Mouse (Mus musculus): ENCODE results near the gene Atp2b2. TPM values are rescaled to one million over a fixed set of nuclear protein-coding genes. Genes with fewer than 3 reads are reported as not detected.

Atp2b2 gene
- 0.06 TPM for polyA plus RNA-seq (2021)

DNA sequence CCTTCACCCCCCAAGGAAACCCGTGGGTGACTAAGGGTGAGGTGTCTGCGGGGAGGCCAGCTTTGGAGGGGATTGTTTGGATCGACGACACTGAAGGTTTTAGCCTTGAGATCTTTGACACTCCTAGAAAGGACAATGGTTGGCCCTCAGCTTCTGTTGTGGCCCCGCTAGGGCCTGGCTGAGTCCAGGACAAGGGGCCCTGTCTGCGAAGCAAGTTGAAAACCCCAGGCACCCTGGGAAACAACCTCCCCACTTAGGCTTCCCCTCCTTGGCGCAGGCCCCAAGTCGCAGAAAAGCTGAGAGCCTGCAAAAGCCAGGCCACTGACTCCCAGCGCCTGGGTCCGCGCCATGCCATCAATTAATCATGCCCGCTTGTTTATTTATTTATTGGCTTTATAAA, at the start of gene Atp2b2:
Gene Atp2b2 (minus strand): TSS at position 282 of the 400 bp plus-strand sequence.
- peaks cover 43% of the 10 kb centered on the region for H3K27me3 ChIP-seq
- in situ Hi-C loops (cut with MboI; ENCODE audit: low pct_unique_long_range_greater_than_20kb): no loop called here

DNA sequence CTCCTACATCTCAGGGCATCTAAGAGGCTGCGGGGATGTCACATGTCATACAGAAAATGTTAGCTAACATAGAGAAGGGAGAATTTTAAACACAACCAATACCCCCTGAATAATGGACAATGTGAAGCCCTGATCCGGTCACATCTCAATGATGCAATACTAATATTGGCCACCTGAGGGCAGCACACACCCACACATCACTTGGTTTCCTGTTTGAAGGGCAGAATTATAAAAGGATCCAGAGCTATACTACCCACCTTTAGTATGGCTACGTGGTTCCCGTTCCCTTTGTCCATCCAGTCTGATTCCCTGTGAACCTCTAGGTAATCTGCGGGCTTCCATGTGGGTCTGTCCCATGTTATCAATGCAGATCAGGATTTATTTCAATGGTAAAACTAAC, 47.2 kb upstream of the Atp2b2 start:
- POLR2A ChIA-PET: no interaction called here
- in situ Hi-C loops (cut with MboI; ENCODE audit: low pct_unique_long_range_greater_than_20kb): loop anchor here (5.0 kb wide), 1 partner anchor 253 kb away; no protein-coding TSS in a partner anchor
- ATAC-seq: no peak
- CTCF ChIA-PET: interaction anchor here (1.1 kb wide), 1 partner anchor 19 kb away, joined by 3 read pairs; no protein-coding TSS in a partner anchor
- TF ChIP-seq CTCF (IDR thresholded peaks at IDR 0.05): peak; percentile 83
- peaks cover 9% of the 10 kb centered on the region for H3K27me3 ChIP-seq
- no peak for DNase-seq (ENCODE audit: low read depth, low spot score)

More for the DNA sequence above, at the start of gene Atp2b2:
- ChIA-PET POLR2A (no interaction called here), CTCF (no interaction called here)
- DNase-seq (ENCODE audit: low read depth, low spot score) (no peak), ATAC-seq (no peak)
- TF ChIP-seq CTCF (IDR thresholded peaks at IDR 0.05): no peak

DNA sequence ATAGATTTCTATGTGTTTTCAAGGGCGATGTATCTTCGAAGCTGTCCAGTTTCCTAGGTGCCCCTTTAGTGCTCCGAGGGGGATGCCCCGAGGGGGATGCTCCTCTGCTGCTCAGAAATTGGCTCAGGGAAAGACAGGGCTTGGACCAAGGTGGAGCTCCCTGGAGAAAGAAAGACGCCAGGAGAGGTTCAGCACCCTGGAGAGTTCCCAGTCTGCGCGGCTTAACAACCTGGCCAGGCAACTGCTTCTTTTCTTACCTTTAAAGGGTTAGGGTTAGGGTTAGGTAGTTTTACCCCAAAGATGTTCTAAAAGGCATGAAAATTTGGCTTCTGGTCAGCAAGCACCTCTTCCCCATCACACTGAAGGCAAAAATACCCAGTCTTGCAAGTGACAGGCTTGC, 44.7 kb upstream of the Atp2b2 start:
- DNase-seq (ENCODE audit: low read depth, low spot score): no peak
- H3K27me3 ChIP-seq: peaks cover 9% of the 10 kb centered on the region
- no peak for TF ChIP-seq CTCF (IDR thresholded peaks at IDR 0.05)
- in situ Hi-C loops (cut with MboI; ENCODE audit: low pct_unique_long_range_greater_than_20kb): loop anchor here (5.0 kb wide), 1 partner anchor 255 kb away; no protein-coding TSS in a partner anchor
- CTCF ChIA-PET: no interaction called here
- ATAC-seq: no peak
- POLR2A ChIA-PET: no interaction called here

DNA sequence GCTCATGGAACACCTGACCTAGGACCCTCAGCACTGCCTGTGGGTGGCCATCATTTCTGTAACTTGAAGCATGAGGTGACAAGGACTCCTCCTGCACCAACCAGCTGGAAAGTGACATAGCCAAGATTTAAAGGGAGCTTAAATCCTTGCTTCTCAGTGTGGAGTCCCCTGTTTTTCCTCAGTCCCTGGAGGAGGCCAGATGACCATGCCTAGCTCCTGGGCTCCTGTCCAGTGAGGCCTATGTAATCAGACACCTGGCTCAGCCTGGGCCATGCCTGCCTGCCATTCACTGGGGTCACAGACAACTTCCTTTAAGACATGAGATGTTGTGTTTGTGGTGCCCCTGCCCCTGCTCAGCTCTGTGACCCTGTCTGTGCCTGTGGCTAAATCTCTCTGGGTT, 36.1 kb upstream of the Atp2b2 start:
- peaks cover 28% of the 10 kb centered on the region for H3K27me3 ChIP-seq
- in situ Hi-C loops (cut with MboI; ENCODE audit: low pct_unique_long_range_greater_than_20kb): no loop called here
- CTCF ChIA-PET: no interaction called here
- POLR2A ChIA-PET: no interaction called here
- TF ChIP-seq CTCF (IDR thresholded peaks at IDR 0.05): no peak
- DNase-seq (ENCODE audit: low read depth, low spot score): no peak
- no peak for ATAC-seq

DNA sequence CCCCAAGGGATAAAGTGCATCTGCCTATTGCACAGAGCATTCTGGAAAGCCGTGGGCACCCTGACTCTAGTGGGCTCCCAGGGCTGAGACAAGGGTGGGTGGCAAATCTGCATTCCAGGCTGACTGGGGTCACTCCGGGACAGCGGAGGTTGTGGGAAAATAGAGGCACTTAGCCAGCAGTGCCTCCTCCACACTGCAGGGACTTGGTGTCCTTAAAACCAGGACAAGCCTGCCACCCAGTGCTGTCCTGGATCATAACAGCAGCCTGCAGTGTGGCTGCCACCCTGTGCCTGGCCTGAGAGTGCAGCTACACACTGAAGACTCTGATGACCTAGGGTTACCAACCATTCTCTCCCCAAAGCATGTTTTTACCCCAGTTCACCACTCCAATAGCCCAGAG, 34.1 kb upstream of the Atp2b2 start:
- peaks cover 48% of the 10 kb centered on the region for H3K27me3 ChIP-seq
- DNase-seq (ENCODE audit: low read depth, low spot score): no peak
- no peak for ATAC-seq
- TF ChIP-seq CTCF (IDR thresholded peaks at IDR 0.05): no peak
- ChIA-PET POLR2A (no interaction called here), CTCF (no interaction called here)
- in situ Hi-C loops (cut with MboI; ENCODE audit: low pct_unique_long_range_greater_than_20kb): no loop called here

DNA sequence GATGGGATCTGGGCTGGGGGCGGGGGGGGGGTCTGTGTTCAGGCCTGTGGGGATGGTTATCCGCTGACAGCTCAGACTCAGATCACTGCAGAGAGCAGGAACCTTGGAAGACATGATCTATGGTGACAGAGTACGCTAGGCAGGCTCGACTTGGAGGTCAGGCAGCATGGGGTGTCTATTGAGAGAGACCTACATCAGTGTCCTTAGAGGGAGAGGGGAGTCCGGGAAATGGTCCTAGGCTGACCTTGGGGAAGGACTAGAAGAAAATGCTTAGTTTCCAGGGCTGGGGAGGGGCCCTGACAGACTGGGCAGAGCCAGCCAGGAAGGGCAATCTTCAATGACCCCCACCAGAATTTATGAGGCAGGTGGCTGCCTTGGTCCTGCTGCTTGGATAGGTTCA, 33.6 kb upstream of the Atp2b2 start:
- TF ChIP-seq CTCF (IDR thresholded peaks at IDR 0.05): no peak
- DNase-seq (ENCODE audit: low read depth, low spot score) (no peak), ATAC-seq (no peak)
- in situ Hi-C loops (cut with MboI; ENCODE audit: low pct_unique_long_range_greater_than_20kb): no loop called here
- POLR2A ChIA-PET: no interaction called here
- CTCF ChIA-PET: no interaction called here
- H3K27me3 ChIP-seq: peaks cover 50% of the 10 kb centered on the region

DNA sequence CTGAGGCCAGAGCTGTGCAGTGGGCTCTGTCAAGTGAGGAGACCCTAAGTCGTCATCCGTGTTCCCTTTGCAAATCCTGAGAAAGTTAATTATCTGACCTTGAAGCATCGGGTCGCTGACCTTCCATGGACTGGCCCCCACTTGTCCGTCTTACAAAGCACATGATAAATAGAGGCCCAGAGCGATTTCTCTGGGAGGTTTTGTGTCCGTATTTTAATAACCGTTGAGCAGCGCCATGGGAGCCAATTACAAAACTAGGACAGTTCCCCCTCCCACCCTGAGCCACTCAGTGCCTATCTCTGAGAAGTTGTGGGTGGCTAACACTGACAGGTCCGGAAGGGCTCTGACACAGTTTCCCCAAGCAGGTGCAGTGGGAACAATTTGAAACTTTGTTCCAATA, 32.5 kb upstream of the Atp2b2 start:
- CTCF ChIA-PET: no interaction called here
- ATAC-seq: no peak
- no peak for TF ChIP-seq CTCF (IDR thresholded peaks at IDR 0.05)
- DNase-seq (ENCODE audit: low read depth, low spot score): no peak
- in situ Hi-C loops (cut with MboI; ENCODE audit: low pct_unique_long_range_greater_than_20kb): loop anchor here (5.0 kb wide), 1 partner anchor 313 kb away; no protein-coding TSS in a partner anchor
- POLR2A ChIA-PET: no interaction called here
- peaks cover 53% of the 10 kb centered on the region for H3K27me3 ChIP-seq

DNA sequence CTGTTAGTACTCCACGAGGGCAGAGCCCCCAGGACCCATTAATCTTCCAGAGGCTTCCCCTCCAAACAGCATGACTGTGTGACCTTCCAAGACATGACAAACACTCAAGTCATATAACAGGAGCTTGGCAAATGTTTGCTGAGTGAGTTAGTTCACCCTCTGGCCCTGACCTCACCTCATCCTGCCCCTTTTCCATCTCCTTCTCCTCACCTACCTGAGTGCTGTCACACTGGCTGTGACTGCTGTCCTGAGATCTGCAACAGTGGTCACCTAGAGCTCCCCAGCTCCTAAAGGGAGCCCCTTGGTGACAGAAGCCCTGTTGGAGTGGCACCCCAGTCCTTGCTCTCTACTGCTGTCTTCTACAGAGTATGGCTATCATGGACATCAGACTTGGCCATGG, 31.8 kb upstream of the Atp2b2 start:
- H3K27me3 ChIP-seq: peaks cover 53% of the 10 kb centered on the region
- no peak for ATAC-seq
- in situ Hi-C loops (cut with MboI; ENCODE audit: low pct_unique_long_range_greater_than_20kb): loop anchor here (5.0 kb wide), 1 partner anchor 312 kb away; no protein-coding TSS in a partner anchor
- no peak for TF ChIP-seq CTCF (IDR thresholded peaks at IDR 0.05)
- no peak for DNase-seq (ENCODE audit: low read depth, low spot score)
- CTCF ChIA-PET: no interaction called here
- POLR2A ChIA-PET: no interaction called here

DNA sequence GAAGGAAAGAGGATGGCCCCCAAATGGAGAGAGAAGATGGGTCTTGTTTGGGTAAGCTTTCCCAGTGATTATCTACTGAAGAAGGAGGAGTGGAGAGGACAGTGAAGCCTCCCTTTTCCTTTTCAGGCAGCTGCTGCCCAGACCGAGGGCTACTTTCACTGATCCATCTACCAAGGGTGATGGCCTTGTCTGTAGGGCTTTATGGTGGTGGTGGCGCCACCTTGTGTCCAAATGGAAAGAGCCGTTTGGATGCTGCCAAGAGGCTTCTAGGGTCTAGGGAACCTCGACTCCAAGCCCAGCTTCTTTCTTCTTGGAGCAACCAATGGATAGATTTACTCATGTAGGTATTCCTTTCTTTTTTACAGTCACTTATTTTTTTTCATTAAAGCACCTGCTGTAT, 29.2 kb upstream of the Atp2b2 start:
- H3K27me3 ChIP-seq: peaks cover 47% of the 10 kb centered on the region
- in situ Hi-C loops (cut with MboI; ENCODE audit: low pct_unique_long_range_greater_than_20kb): loop anchor here (5.0 kb wide), 1 partner anchor 309 kb away; no protein-coding TSS in a partner anchor
- ChIA-PET CTCF (interaction anchor here (1.0 kb wide), 1 partner anchor 18 kb away, joined by 3 read pairs; no protein-coding TSS in a partner anchor), POLR2A (no interaction called here)
- peak; percentile 66 for TF ChIP-seq CTCF (IDR thresholded peaks at IDR 0.05)
- no peak for ATAC-seq
- DNase-seq (ENCODE audit: low read depth, low spot score): no peak

DNA sequence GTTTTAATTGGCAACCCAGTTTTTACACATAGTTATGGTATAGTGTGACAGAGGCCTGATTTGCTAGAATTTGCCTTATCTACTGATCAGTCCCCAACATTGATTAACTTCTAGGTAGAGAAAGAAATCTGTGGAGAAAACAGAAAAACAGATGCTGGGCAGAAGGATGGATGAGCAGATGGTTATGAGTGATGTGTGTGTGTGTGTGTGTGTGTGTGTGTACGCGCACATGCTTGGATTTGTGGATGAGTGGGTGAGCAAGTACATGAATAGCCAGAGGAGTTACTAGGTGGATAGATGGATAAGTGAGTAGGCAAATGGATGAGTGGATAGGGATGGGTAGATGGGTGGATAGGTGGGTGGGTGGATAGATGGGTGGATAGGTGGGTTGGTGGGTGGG, 20.7 kb upstream of the Atp2b2 start:
- ATAC-seq: no peak
- POLR2A ChIA-PET: no interaction called here
- no peak for DNase-seq (ENCODE audit: low read depth, low spot score)
- H3K27me3 ChIP-seq: peaks cover 13% of the 10 kb centered on the region
- CTCF ChIA-PET: no interaction called here
- TF ChIP-seq CTCF (IDR thresholded peaks at IDR 0.05): no peak
- in situ Hi-C loops (cut with MboI; ENCODE audit: low pct_unique_long_range_greater_than_20kb): no loop called here

DNA sequence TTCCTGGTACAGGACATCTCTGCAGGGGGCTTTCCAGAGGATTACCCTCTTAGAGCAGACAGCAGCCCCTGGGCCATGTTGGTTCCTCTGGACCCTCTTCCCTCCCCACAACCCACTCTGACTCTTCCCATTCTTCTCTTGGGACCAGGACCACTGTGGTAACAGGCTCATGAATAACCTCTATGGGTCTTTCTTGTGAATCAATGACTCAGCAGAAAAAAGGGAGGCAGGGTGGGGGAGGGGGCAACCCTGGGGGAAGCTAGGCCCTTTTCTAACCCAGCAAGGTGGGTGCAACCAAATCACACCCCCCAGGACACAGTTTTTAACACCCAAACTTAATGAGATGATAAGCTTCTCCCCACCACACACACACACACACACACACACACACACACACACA, 20.3 kb upstream of the Atp2b2 start:
- no peak for TF ChIP-seq CTCF (IDR thresholded peaks at IDR 0.05)
- in situ Hi-C loops (cut with MboI; ENCODE audit: low pct_unique_long_range_greater_than_20kb): no loop called here
- H3K27me3 ChIP-seq: peaks cover 13% of the 10 kb centered on the region
- no peak for ATAC-seq
- ChIA-PET POLR2A (no interaction called here), CTCF (no interaction called here)
- no peak for DNase-seq (ENCODE audit: low read depth, low spot score)

DNA sequence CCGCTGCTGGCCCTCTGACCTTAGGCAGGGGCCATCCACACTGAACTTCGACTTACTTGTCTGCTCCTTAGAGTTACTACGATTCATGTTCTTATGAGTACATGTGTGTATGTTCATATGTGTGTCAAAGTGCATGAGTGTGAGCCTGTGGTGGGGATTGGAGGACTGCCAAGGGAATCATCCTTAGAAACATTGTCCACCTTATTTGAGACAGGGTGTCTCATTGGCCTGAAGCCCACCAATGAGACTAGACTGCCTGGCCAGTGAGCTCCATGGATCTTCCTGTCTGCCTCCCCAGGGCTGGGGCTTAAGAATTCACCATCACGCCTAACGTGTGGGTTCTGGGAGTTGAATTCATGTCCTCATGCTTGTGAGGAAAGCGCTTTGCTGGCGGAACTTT, 16.8 kb upstream of the Atp2b2 start:
- POLR2A ChIA-PET: no interaction called here
- DNase-seq (ENCODE audit: low read depth, low spot score) (no peak), ATAC-seq (no peak)
- CTCF ChIA-PET: no interaction called here
- in situ Hi-C loops (cut with MboI; ENCODE audit: low pct_unique_long_range_greater_than_20kb): no loop called here
- TF ChIP-seq CTCF (IDR thresholded peaks at IDR 0.05): no peak
- H3K27me3 ChIP-seq: peaks cover 24% of the 10 kb centered on the region
